Mouse (Mus musculus): ENCODE measurements around the gene Ppef1. TPM values are rescaled to one million over a fixed set of nuclear protein-coding genes. Genes with fewer than 3 reads are reported as not detected.

The Ppef1 gene
- polyA plus RNA-seq, 1 experiment = not detected

DNA sequence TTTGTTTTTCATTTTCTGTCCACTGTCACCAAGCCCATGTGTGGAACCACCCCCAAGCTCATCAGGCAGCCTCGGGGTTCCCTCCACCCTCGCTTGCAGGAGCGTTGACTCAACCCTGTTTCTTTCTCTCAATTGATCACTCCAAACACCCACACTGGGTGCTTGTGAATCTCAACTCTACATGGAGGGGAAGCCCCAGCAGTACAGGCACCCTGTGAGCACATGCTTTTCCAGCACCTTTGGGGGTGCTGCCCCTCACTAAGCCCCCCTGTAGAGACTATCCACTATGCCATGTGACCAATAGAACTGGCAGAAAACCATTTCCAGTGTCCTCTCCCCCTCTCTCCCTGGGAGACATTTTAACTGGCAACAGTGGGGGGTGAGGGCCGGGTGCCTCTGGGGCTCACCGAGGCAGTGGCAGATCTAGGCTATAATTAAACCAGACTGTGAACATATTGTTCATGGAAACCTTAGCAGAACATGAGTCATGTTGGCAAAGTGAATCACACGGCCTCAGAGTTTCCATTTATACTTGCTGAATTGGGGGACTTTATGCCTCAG, 131.5 kb downstream of the Ppef1 start:
- TF ChIP-seq GATA1 (IDR thresholded peaks at IDR 0.05; ENCODE audit: low read length) = no peak

DNA sequence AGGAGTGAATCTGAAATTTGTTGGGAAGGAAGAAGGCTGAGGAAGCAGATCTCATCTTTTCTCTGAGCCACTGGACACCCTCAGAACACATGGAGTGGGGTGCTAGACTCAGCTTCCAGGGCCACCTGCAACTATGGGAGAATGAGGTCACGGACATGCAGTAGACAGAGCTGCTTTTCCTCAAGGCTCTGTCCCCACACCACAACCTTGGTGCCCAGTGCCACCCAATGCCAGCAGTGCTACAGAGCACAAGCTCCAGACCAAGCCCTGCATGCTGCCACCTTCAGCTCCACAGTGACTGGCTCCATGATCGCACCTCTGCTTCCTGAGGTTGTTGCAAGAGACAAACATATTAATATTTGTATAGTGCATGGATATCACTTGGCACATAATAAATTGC, 132.2 kb downstream of the Ppef1 start:
- no peak for TF ChIP-seq GATA1 (IDR thresholded peaks at IDR 0.05; ENCODE audit: low read length)

- no peak for TF ChIP-seq GATA1 (IDR thresholded peaks at IDR 0.05; ENCODE audit: low read length)
Measured at GRCm38 (mm10) chrX:160602770-160603169, 132.8 kb downstream of the Ppef1 start.

- TF ChIP-seq GATA1 (IDR thresholded peaks at IDR 0.05; ENCODE audit: low read length) = no peak
Measured at GRCm38 (mm10) chrX:160601053-160601452, 134.5 kb downstream of the Ppef1 start.

GRCm38 (mm10) chrX:160598562-160599458, 136.8 kb downstream of the Ppef1 start:
- TF ChIP-seq GATA1 (IDR thresholded peaks at IDR 0.05; ENCODE audit: low read length) = no peak

DNA sequence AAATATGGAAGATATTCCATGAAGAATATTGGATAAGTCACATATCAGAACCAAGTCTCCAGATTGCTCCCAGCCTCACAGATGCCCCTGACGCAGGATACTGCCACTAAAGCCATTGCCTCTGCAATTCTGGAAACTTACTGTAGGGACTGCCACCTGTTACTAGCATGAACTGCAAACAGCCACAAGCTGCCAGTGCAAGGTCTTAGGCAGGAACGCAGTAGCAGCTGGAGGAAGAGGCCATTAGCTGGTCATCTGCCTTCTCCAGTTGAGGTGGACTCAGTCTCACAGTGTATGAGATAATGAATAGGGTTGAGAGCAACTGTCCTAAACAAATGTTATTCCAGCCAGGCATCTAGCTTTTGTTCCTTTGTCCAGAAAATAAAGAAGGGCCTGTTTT, 137.5 kb downstream of the Ppef1 start:
- TF ChIP-seq GATA1 (IDR thresholded peaks at IDR 0.05; ENCODE audit: low read length) = no peak

GRCm38 (mm10) chrX:160592933-160593332, 142.6 kb downstream of the Ppef1 start:
- TF ChIP-seq GATA1 (IDR thresholded peaks at IDR 0.05; ENCODE audit: low read length) = no peak

- no peak for TF ChIP-seq GATA1 (IDR thresholded peaks at IDR 0.05; ENCODE audit: low read length)
Measured at GRCm38 (mm10) chrX:160590147-160590546, 145.4 kb downstream of the Ppef1 start.

- TF ChIP-seq GATA1 (IDR thresholded peaks at IDR 0.05; ENCODE audit: low read length) = no peak
Measured at GRCm38 (mm10) chrX:160588523-160588922, 147.0 kb downstream of the Ppef1 start.

- TF ChIP-seq GATA1 (IDR thresholded peaks at IDR 0.05; ENCODE audit: low read length) = no peak
Measured at GRCm38 (mm10) chrX:160585110-160585509, 150.5 kb downstream of the Ppef1 start.

GRCm38 (mm10) chrX:160584148-160584838, 151.3 kb downstream of the Ppef1 start:
- no peak for TF ChIP-seq GATA1 (IDR thresholded peaks at IDR 0.05; ENCODE audit: low read length)

GRCm38 (mm10) chrX:160583589-160583988, 152.0 kb downstream of the Ppef1 start:
- TF ChIP-seq GATA1 (IDR thresholded peaks at IDR 0.05; ENCODE audit: low read length) = no peak

Other genes starting within 250 kb of the Ppef1 start
- 5.1 and 6.7 TPM in 2 replicates for gene Phka2, start 233.6 kb downstream of the Ppef1 start, polyA plus RNA-seq (2012)
- not detected in 2 replicates for gene Rs1, start 32.2 kb upstream of the Ppef1 start, polyA plus RNA-seq (2012)
- gene Gja6, start 171.3 kb upstream of the Ppef1 start, polyA plus RNA-seq (2012) = 0.23 and 0.27 TPM in 2 replicates